ENCODE assay signal across 18 mouse cellular contexts in genomic region chr19:6419805-6420310, GRCm38 (mm10). TPM values are rescaled to one million over a fixed set of nuclear protein-coding genes. Genes with fewer than 3 reads are reported as not detected.
A peak's percentile ranks its signal among the peaks of the same experiment; 100 is the strongest.
DNase-seq lines count a peak whose midpoint lies in the region; ATAC-seq and TF ChIP-seq lines count a peak whose summit lies in the region.
"Had no signal": no experiment of that assay in that cellular context is flagged by ENCODE, and none has a peak within 500 bp of the region (broad histone marks: within the 10 kb centered on the region; RNA-seq: fewer than 3 reads in every experiment).

No protein-coding gene starts in this region.

- no peak for ATAC-seq in forebrain, embryonic 14.5 days
- no peak for ATAC-seq in hindbrain, postnatal 0 days
- no peak for ATAC-seq in neural tube, embryonic 14.5 days (ENCODE audit: low read depth)

- peaks cover 72% of the 10 kb centered on the region for H3K4me1 ChIP-seq in forebrain, embryonic 14.5 days (ENCODE audit: control insufficient read depth, insufficient read depth, low read length)
- peaks cover 65% of the 10 kb centered on the region for H3K4me1 ChIP-seq in hindbrain, postnatal 0 days (ENCODE audit: insufficient read depth, low read length)
- peaks cover 57% of the 10 kb centered on the region for H3K4me1 ChIP-seq in neural tube, embryonic 14.5 days (ENCODE audit: control insufficient read depth, insufficient read depth, low read length)
- peaks cover 5% of the 10 kb centered on the region; the same call in 1 of the 2 replicates for H3K4me1 ChIP-seq in thymus, adult 2 months (replicated peaks; ENCODE audit: control insufficient read depth, insufficient read depth, low read length)

- TF ChIP-seq POLR2A in thymus, adult 2 months (IDR thresholded peaks at IDR 0.05; ENCODE audit: control insufficient read depth, extremely low read depth, insufficient read depth, low read length, poor library complexity) = no peak

- H3K4me3 ChIP-seq in forebrain, embryonic 14.5 days (ENCODE audit: low read depth, low read length) = peak overlapping the region; percentile 67
- H3K4me3 ChIP-seq in hindbrain, postnatal 0 days (ENCODE audit: low read length) = peak overlapping the region; percentile 73
- peak overlapping the region; percentile 64 for H3K4me3 ChIP-seq in neural tube, embryonic 14.5 days (ENCODE audit: low read depth, low read length)
- no peak overlapping the region for H3K4me3 ChIP-seq in gastrocnemius, adult 2 months
- H3K4me3 ChIP-seq in thymus, adult 2 months (ENCODE audit: control insufficient read depth, insufficient read depth, low read length) = no peak overlapping the region
- H3K4me3 ChIP-seq: heart, adult 2 months had no signal

- H3K9ac ChIP-seq in forebrain, embryonic 14.5 days (ENCODE audit: low read length) = peak overlapping the region; percentile 83
- peak overlapping the region; percentile 80 for H3K9ac ChIP-seq in hindbrain, postnatal 0 days (replicated peaks; ENCODE audit: low read length)
- peak overlapping the region; percentile 80 for H3K9ac ChIP-seq in neural tube, embryonic 14.5 days (replicated peaks; ENCODE audit: low read depth, low read length)
- H3K9ac ChIP-seq: liver, embryonic 14.5 days had no signal

- intact Hi-C loops in gastrocnemius, adult 2 months (cut with DNase I) = no loop called here

- no peaks in the 10 kb centered on the region for H3K36me3 ChIP-seq in forebrain, embryonic 14.5 days (ENCODE audit: control insufficient read depth, insufficient read depth, low read length)
- H3K36me3 ChIP-seq in hindbrain, postnatal 0 days (ENCODE audit: insufficient read depth, low read length) = no peaks in the 10 kb centered on the region
- H3K36me3 ChIP-seq in neural tube, embryonic 14.5 days (ENCODE audit: control insufficient read depth, insufficient read depth, low read length) = no peaks in the 10 kb centered on the region
- no peaks in the 10 kb centered on the region for H3K36me3 ChIP-seq in thymus, adult 2 months (ENCODE audit: control insufficient read depth, insufficient read depth, low read length)
- H3K36me3 ChIP-seq: G1E; limb, embryonic 10.5 days had no signal

- H3K9me3 ChIP-seq in forebrain, embryonic 14.5 days (replicated peaks; ENCODE audit: control insufficient read depth, low read length) = no peaks in the 10 kb centered on the region
- H3K9me3 ChIP-seq in hindbrain, postnatal 0 days (ENCODE audit: low read length) = no peaks in the 10 kb centered on the region
- no peaks in the 10 kb centered on the region for H3K9me3 ChIP-seq in neural tube, embryonic 14.5 days (ENCODE audit: control insufficient read depth, low read length)
- H3K9me3 ChIP-seq: G1E; limb, embryonic 10.5 days had no signal

- peak; percentile 90 for DNase-seq in heart, adult 11 months
- DNase-seq in heart, adult 8-10 months (ENCODE audit: low spot score) = no peak
- no peak for DNase-seq in forebrain, embryonic 14.5 days (ENCODE audit: low spot score)
- DNase-seq in hindbrain, postnatal 0 days (ENCODE audit: low spot score) = no peak
- DNase-seq in gastrocnemius, adult 2 months = no peak
- DNase-seq in frontal cortex, adult 2 months (ENCODE audit: extremely low spot score in 1 of 2, low spot score in 1 of 2) = no peak
- DNase-seq in thymus, adult 2 months = no peak
- DNase-seq: adrenal gland, postnatal 36 days; B cell, adult 2 months; heart, adult 2 months; kidney, adult 8-10 months; right cerebral cortex, postnatal 4 days; thymus, postnatal 25 days had no signal

- H3K27me3 ChIP-seq in forebrain, embryonic 14.5 days (replicated peaks; ENCODE audit: control insufficient read depth, insufficient read depth, low read length) = no peaks in the 10 kb centered on the region
- H3K27me3 ChIP-seq in hindbrain, postnatal 0 days (ENCODE audit: insufficient read depth, low read length) = no peaks in the 10 kb centered on the region
- no peaks in the 10 kb centered on the region for H3K27me3 ChIP-seq in neural tube, embryonic 14.5 days (ENCODE audit: control insufficient read depth, insufficient read depth, low read length)
- no peaks in the 10 kb centered on the region; the same call in 1 of the 2 replicates for H3K27me3 ChIP-seq in thymus, adult 2 months (ENCODE audit: control insufficient read depth, insufficient read depth, low read length)

- no peak for TF ChIP-seq CTCF in hindbrain, postnatal 0 days (IDR thresholded peaks at IDR 0.05; ENCODE audit: low read depth)
- TF ChIP-seq CTCF in gastrocnemius, adult 2 months (IDR thresholded peaks at IDR 0.05) = no peak
- TF ChIP-seq CTCF in thymus, adult 2 months (IDR thresholded peaks at IDR 0.05; ENCODE audit: borderline replicate concordance, control insufficient read depth, extremely low read depth, insufficient read depth, low read length, poor library complexity) = no peak

- WGBS in forebrain, embryonic 14.5 days = 50% methylated on average over 9 of the region's 9 CpGs
- 34% methylated on average over 9 of the region's 9 CpGs for WGBS in hindbrain, postnatal 0 days
- WGBS in neural tube, embryonic 14.5 days = 43% methylated on average over 9 of the region's 9 CpGs
- WGBS in thymus, adult 2 months = 60% methylated on average over 9 of the region's 9 CpGs

- peak overlapping the region; percentile 84 for H3K4me2 ChIP-seq in forebrain, embryonic 14.5 days (ENCODE audit: low read length)
- H3K4me2 ChIP-seq in hindbrain, postnatal 0 days (ENCODE audit: low read depth, low read length) = peak overlapping the region; percentile 76
- peak overlapping the region; percentile 78 for H3K4me2 ChIP-seq in neural tube, embryonic 14.5 days (ENCODE audit: low read depth, low read length)

- H3K27ac ChIP-seq in forebrain, embryonic 14.5 days (ENCODE audit: low read depth, low read length) = peak overlapping the region; percentile 91; the same call in 1 of the 2 replicates
- H3K27ac ChIP-seq in hindbrain, postnatal 0 days = peak overlapping the region; percentile 94
- H3K27ac ChIP-seq in neural tube, embryonic 14.5 days (ENCODE audit: low read depth, low read length) = peak overlapping the region; percentile 92
- no peak overlapping the region for H3K27ac ChIP-seq in gastrocnemius, adult 2 months
- no peak overlapping the region for H3K27ac ChIP-seq in thymus, adult 2 months (ENCODE audit: control insufficient read depth, insufficient read depth, low read length)
- H3K27ac ChIP-seq: heart, adult 2 months; limb, embryonic 10.5 days; liver, embryonic 14.5 days; macrophage had no signal

RNA-seq across cellular contexts. Expression of gene Nrxn2, which starts 1.3 kb away (rescaled TPM):
- 1 to 10 TPM; 3.3 to 6.8 (median 4.1) TPM for total RNA-seq in heart, adult 8-10 months (2022)
- polyA plus RNA-seq in forebrain, embryonic 14.5 days (2014; fragmentation: Nextera tagmentation; extraction: Ambion mirVana) = 39.5 and 41.7 TPM in 2 replicates
- total RNA-seq in hindbrain, postnatal 0 days (2014; rRNA removed) = 355 and 426 TPM in 2 replicates
- polyA plus RNA-seq in hindbrain, postnatal 0 days (2015; fragmentation: Nextera tagmentation; extraction: Ambion mirVana) = 54.4 and 60.4 TPM in 2 replicates
- polyA plus RNA-seq in neural tube, embryonic 14.5 days (2014; fragmentation: Nextera tagmentation; extraction: Ambion mirVana) = 46.3 and 66.5 TPM in 2 replicates
- total RNA-seq in gastrocnemius, adult 2 months (2021) = 1 to 10 TPM in 1 of 2 experiments, under 1 TPM in 1; 0.77 to 2.0 TPM
- polyA plus RNA-seq in frontal cortex, adult 2 months (2012; rRNA removed) = 393 and 395 TPM in 2 replicates
- polyA plus RNA-seq in thymus, adult 2 months (2012; rRNA removed) = 1.2 and 1.5 TPM in 2 replicates
- polyA plus RNA-seq: macrophage had no signal

RNA-seq across cellular contexts. Expression of gene Rasgrp2, which starts 20.7 kb away (rescaled TPM):
- total RNA-seq in heart, adult 8-10 months (2022) = 10 to 100 TPM; 31.2 to 51.0 (median 43.8) TPM
- polyA plus RNA-seq in forebrain, embryonic 14.5 days (2014; fragmentation: Nextera tagmentation; extraction: Ambion mirVana) = 28.6 and 30.7 TPM in 2 replicates
- 250 and 283 TPM in 2 replicates for total RNA-seq in hindbrain, postnatal 0 days (2014; rRNA removed)
- polyA plus RNA-seq in hindbrain, postnatal 0 days (2015; fragmentation: Nextera tagmentation; extraction: Ambion mirVana) = 230 and 252 TPM in 2 replicates
- polyA plus RNA-seq in neural tube, embryonic 14.5 days (2014; fragmentation: Nextera tagmentation; extraction: Ambion mirVana) = 81.6 and 130 TPM in 2 replicates
- total RNA-seq in gastrocnemius, adult 2 months (2021) = 10 to 100 TPM; 14.9 to 24.6 TPM
- polyA plus RNA-seq in frontal cortex, adult 2 months (2012; rRNA removed) = 70.0 and 74.0 TPM in 2 replicates
- 558 and 561 TPM in 2 replicates for polyA plus RNA-seq in thymus, adult 2 months (2012; rRNA removed)

RNA-seq across cellular contexts. Expression of gene Pygm, which starts 35.7 kb away (rescaled TPM):
- 1,000 to 10,000 TPM; 1,301 to 1,379 (median 1,330) TPM for total RNA-seq in heart, adult 8-10 months (2022)
- 1.3 and 3.0 TPM in 2 replicates for polyA plus RNA-seq in forebrain, embryonic 14.5 days (2014; fragmentation: Nextera tagmentation; extraction: Ambion mirVana)
- total RNA-seq in hindbrain, postnatal 0 days (2014; rRNA removed) = 11.9 and 18.3 TPM in 2 replicates
- polyA plus RNA-seq in hindbrain, postnatal 0 days (2015; fragmentation: Nextera tagmentation; extraction: Ambion mirVana) = 10.4 and 12.6 TPM in 2 replicates
- polyA plus RNA-seq in neural tube, embryonic 14.5 days (2014; fragmentation: Nextera tagmentation; extraction: Ambion mirVana) = 4.3 and 4.4 TPM in 2 replicates
- over 10,000 TPM in 1 of 2 experiments, 1,000 to 10,000 TPM in 1; 6,181 to 10,031 TPM for total RNA-seq in gastrocnemius, adult 2 months (2021)
- 39.0 and 54.8 TPM in 2 replicates for polyA plus RNA-seq in frontal cortex, adult 2 months (2012; rRNA removed)
- polyA plus RNA-seq in thymus, adult 2 months (2012; rRNA removed) = 6.5 and 41.6 TPM in 2 replicates

RNA-seq across cellular contexts. Expression of gene Sf1, which starts 56.4 kb away (rescaled TPM):
- total RNA-seq in heart, adult 8-10 months (2022) = 100 to 1,000 TPM in 1 of 4 experiments, 10 to 100 TPM in 3; 84.3 to 103 (median 91.3) TPM
- 90.4 and 115 TPM in 2 replicates for polyA plus RNA-seq in forebrain, embryonic 14.5 days (2014; fragmentation: Nextera tagmentation; extraction: Ambion mirVana)
- 89.0 and 89.4 TPM in 2 replicates for total RNA-seq in hindbrain, postnatal 0 days (2014; rRNA removed)
- polyA plus RNA-seq in hindbrain, postnatal 0 days (2015; fragmentation: Nextera tagmentation; extraction: Ambion mirVana) = 80.2 and 84.9 TPM in 2 replicates
- 91.7 and 112 TPM in 2 replicates for polyA plus RNA-seq in neural tube, embryonic 14.5 days (2014; fragmentation: Nextera tagmentation; extraction: Ambion mirVana)
- 10 to 100 TPM; 95.2 to 98.6 TPM for total RNA-seq in gastrocnemius, adult 2 months (2021)
- 179 and 186 TPM in 2 replicates for polyA plus RNA-seq in frontal cortex, adult 2 months (2012; rRNA removed)
- polyA plus RNA-seq in thymus, adult 2 months (2012; rRNA removed) = 365 and 553 TPM in 2 replicates

Comparison
In these comparisons a context has a peak if more than half of its experiments do, and no peak if none do; other contexts are left out.
1. H3K27ac ChIP-seq: peak in forebrain, embryonic 14.5 days (single experiment), hindbrain, postnatal 0 days (single experiment) and neural tube, embryonic 14.5 days (single experiment); none in gastrocnemius, adult 2 months (single experiment) and thymus, adult 2 months (single experiment).
2. H3K4me3 ChIP-seq: peak in forebrain, embryonic 14.5 days (single experiment), hindbrain, postnatal 0 days (single experiment) and neural tube, embryonic 14.5 days (single experiment); none in gastrocnemius, adult 2 months (single experiment) and thymus, adult 2 months (single experiment).
3. RNA of gene Nrxn2, which starts 1.3 kb away (polyA plus RNA-seq): 393 to 395 TPM in frontal cortex, adult 2 months, 46.3 to 66.5 TPM in neural tube, embryonic 14.5 days, 54.4 to 60.4 TPM in hindbrain, postnatal 0 days and 39.5 to 41.7 TPM in forebrain, embryonic 14.5 days; 1.2 to 1.5 TPM in thymus, adult 2 months; every median in the first group is over 10 times any median in the second.
4. Peak in every context shown above with its lines, with median percentiles within 50 percentile points of each other: H3K4me2 ChIP-seq and H3K9ac ChIP-seq.